Mouse (Mus musculus): ENCODE results near the gene Grin3b. TPM values are rescaled to one million over a fixed set of nuclear protein-coding genes. Genes with fewer than 3 reads are reported as not detected.
A peak's percentile ranks its signal among the peaks of the same experiment; 100 is the strongest.
"Not testable (repeated sequence)": the region's sequence is repeated elsewhere in the genome, so short reads cannot be mapped to it uniquely, and the experiment has no call there.

Gene Grin3b
- polyA plus RNA-seq, 1 experiment from 2014 or later: 0.38 TPM

DNA sequence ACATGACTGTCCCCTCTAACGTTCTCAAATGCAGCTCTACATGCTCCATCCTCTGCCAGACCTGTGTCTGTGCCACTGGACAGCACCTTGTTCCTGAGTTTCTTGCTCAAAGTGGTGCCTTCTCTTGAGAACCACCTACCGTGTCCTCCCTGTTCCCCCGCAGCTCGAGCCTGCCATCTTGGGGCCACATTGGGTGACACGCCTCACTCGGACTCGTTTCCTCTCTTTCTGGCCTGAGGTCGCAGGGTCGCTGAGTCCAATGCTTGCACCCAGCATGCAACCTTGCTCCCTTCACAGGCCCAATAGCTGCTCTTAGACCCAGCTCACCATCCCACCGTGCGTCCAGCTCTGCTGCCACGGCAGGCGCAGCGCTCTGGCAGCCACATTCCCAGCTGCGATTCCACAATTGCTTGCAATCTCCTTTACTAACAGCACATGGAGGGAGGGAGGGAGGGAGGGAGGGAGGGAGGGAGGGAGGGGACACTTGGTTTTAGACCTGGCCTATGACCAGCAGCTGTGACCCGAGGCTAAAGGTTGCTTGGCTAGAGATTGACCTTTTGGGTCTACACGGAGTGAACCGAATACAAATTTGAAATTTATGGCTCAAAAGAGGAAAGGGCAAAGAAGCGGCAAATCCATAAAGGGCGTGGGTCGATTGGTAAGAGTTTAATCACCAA, 12.2 kb upstream of the Grin3b start:
- Histone ChIP-seq H3K9ac (ENCODE audit: low read length) (no peak overlapping the region), H3K4me1 (ENCODE audit: control insufficient read depth, insufficient read depth, low read length) (peaks cover 10% of the 10 kb centered on the region), H3K4me3 (ENCODE audit: low read depth, low read length) (no peak overlapping the region), H3K36me3 (ENCODE audit: control insufficient read depth, insufficient read depth, low read length) (peaks cover 9% of the 10 kb centered on the region), H3K27me3 (ENCODE audit: control insufficient read depth, insufficient read depth, low read length) (no peaks in the 10 kb centered on the region; the same call in 1 of the 2 replicates), H3K27ac (ENCODE audit: low read depth, low read length) (no peak overlapping the region), H3K4me2 (0 out of 2 replicates have a peak overlapping the region, but pooled peaks have one; percentile 10), H3K9me3 (ENCODE audit: control insufficient read depth, low read length) (no peaks in the 10 kb centered on the region)
- WGBS: 12% methylated on average over 21 of the region's 21 CpGs
- ATAC-seq (ENCODE audit: low FRiP score): no peak
- peak; percentile 96 for DNase-seq (ENCODE audit: low spot score, missing footprints)

DNA sequence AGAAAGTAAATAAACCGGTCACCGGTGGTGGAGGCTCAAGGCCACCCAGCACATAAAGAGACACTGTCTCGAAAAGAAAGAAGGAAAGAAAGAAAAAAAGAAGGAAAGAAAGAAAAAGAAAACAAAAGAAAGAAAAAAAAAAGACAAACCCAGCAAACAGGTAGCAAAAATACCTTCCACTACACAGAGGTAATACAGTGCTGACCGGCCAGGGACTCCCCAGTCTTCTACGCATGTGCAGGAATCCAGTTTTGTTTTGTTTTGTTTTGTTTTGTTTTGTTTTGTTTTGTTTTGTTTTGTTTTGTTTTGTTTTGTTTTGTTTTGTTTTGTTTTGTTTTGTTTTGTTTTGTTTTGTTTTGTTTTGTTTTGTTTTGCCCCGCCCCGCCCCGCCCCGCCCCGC, 11.1 kb upstream of the Grin3b start:
- not testable (repeated sequence) for ATAC-seq (ENCODE audit: low FRiP score); H3K27ac ChIP-seq (ENCODE audit: low read depth, low read length); H3K9ac ChIP-seq (ENCODE audit: low read length); H3K36me3 ChIP-seq (ENCODE audit: control insufficient read depth, insufficient read depth, low read length); H3K4me3 ChIP-seq (ENCODE audit: low read depth, low read length); H3K27me3 ChIP-seq (ENCODE audit: control insufficient read depth, insufficient read depth, low read length); DNase-seq (ENCODE audit: low spot score, missing footprints); H3K9me3 ChIP-seq (ENCODE audit: control insufficient read depth, low read length)
- WGBS: 37% methylated on average over 10 of the region's 10 CpGs
- H3K4me1 ChIP-seq (ENCODE audit: control insufficient read depth, insufficient read depth, low read length): peaks cover 10% of the 10 kb centered on the region
- H3K4me2 ChIP-seq: peak overlapping the region; percentile 20

- ATAC-seq (ENCODE audit: low FRiP score): peak; percentile 97
- Histone ChIP-seq H3K4me3 (ENCODE audit: low read depth, low read length) (peak within 1 kb of the TSS; percentile 94), H3K27me3 (ENCODE audit: control insufficient read depth, insufficient read depth, low read length) (no peaks in the 10 kb centered on the region; the same call in 1 of the 2 replicates), H3K9ac (ENCODE audit: low read length) (peak within 1 kb of the TSS; percentile 86), H3K9me3 (ENCODE audit: control insufficient read depth, low read length) (no peaks in the 10 kb centered on the region), H3K4me2 (peak within 1 kb of the TSS; percentile 81), H3K27ac (ENCODE audit: low read depth, low read length) (no peak within 1 kb of the TSS), H3K36me3 (ENCODE audit: control insufficient read depth, insufficient read depth, low read length) (peaks cover 15% of the 10 kb centered on the region), H3K4me1 (ENCODE audit: control insufficient read depth, insufficient read depth, low read length) (peaks cover 10% of the 10 kb centered on the region)
- WGBS: under 1% methylated on average over 61 of the region's 61 CpGs
- DNase-seq (ENCODE audit: low spot score, missing footprints): peak; percentile 100
Observed at GRCm38 (mm10) chr10:79959847-79960601, 10.5 kb upstream of the Grin3b start, which contains the start of gene Wdr18. TSS of gene Wdr18 (plus strand) at chr10:79960152.

GRCm38 (mm10) chr10:79960671-79961294, 9.7 kb upstream of the Grin3b start:
- Histone ChIP-seq H3K36me3 (ENCODE audit: control insufficient read depth, insufficient read depth, low read length) (peaks cover 20% of the 10 kb centered on the region), H3K9ac (ENCODE audit: low read length) (peak overlapping the region; percentile 86), H3K27ac (ENCODE audit: low read depth, low read length) (no peak overlapping the region), H3K27me3 (ENCODE audit: control insufficient read depth, insufficient read depth, low read length) (no peaks in the 10 kb centered on the region), H3K4me3 (ENCODE audit: low read depth, low read length) (peak overlapping the region; percentile 94), H3K9me3 (ENCODE audit: control insufficient read depth, low read length) (no peaks in the 10 kb centered on the region), H3K4me2 (peak overlapping the region; percentile 81), H3K4me1 (ENCODE audit: control insufficient read depth, insufficient read depth, low read length) (peaks cover 10% of the 10 kb centered on the region)
- ATAC-seq (ENCODE audit: low FRiP score) (no peak), DNase-seq (ENCODE audit: low spot score, missing footprints) (no peak)
- WGBS: 20% methylated on average over 10 of the region's 10 CpGs

GRCm38 (mm10) chr10:79964727-79965126, 5.8 kb upstream of the Grin3b start:
- ATAC-seq (ENCODE audit: low FRiP score) (no peak), DNase-seq (ENCODE audit: low spot score, missing footprints) (no peak)
- no peak overlapping the region for H3K27ac ChIP-seq (ENCODE audit: low read depth, low read length)
- H3K4me2 ChIP-seq: no peak overlapping the region
- 95% methylated on average over 7 of the region's 7 CpGs for WGBS
- H3K4me3 ChIP-seq (ENCODE audit: low read depth, low read length): no peak overlapping the region
- H3K9ac ChIP-seq (ENCODE audit: low read length): no peak overlapping the region
- H3K4me1 ChIP-seq (ENCODE audit: control insufficient read depth, insufficient read depth, low read length): peaks cover 8% of the 10 kb centered on the region
- peaks cover 25% of the 10 kb centered on the region for H3K36me3 ChIP-seq (ENCODE audit: control insufficient read depth, insufficient read depth, low read length)
- peaks cover 5% of the 10 kb centered on the region; the same call in 1 of the 2 replicates for H3K27me3 ChIP-seq (ENCODE audit: control insufficient read depth, insufficient read depth, low read length)
- H3K9me3 ChIP-seq (ENCODE audit: control insufficient read depth, low read length): no peaks in the 10 kb centered on the region

- Histone ChIP-seq H3K27me3 (ENCODE audit: control insufficient read depth, insufficient read depth, low read length) (peaks cover 7% of the 10 kb centered on the region; the same call in 1 of the 2 replicates), H3K9ac (ENCODE audit: low read length) (no peak overlapping the region), H3K9me3 (ENCODE audit: control insufficient read depth, low read length) (no peaks in the 10 kb centered on the region), H3K4me2 (no peak overlapping the region), H3K27ac (ENCODE audit: low read depth, low read length) (no peak overlapping the region), H3K4me3 (ENCODE audit: low read depth, low read length) (no peak overlapping the region), H3K36me3 (ENCODE audit: control insufficient read depth, insufficient read depth, low read length) (peaks cover 25% of the 10 kb centered on the region), H3K4me1 (ENCODE audit: control insufficient read depth, insufficient read depth, low read length) (peaks cover 8% of the 10 kb centered on the region)
- DNase-seq (ENCODE audit: low spot score, missing footprints) (no peak), ATAC-seq (ENCODE audit: low FRiP score) (no peak)
- 87% methylated on average over 5 of the region's 5 CpGs for WGBS
Observed at GRCm38 (mm10) chr10:79965325-79965724, 5.2 kb upstream of the Grin3b start.

- ATAC-seq (ENCODE audit: low FRiP score) (no peak), DNase-seq (ENCODE audit: low spot score, missing footprints) (no peak)
- Histone ChIP-seq H3K27me3 (ENCODE audit: control insufficient read depth, insufficient read depth, low read length) (peaks cover 22% of the 10 kb centered on the region), H3K4me3 (ENCODE audit: low read depth, low read length) (no peak overlapping the region), H3K36me3 (ENCODE audit: control insufficient read depth, insufficient read depth, low read length) (peaks cover 21% of the 10 kb centered on the region), H3K4me2 (no peak overlapping the region), H3K27ac (ENCODE audit: low read depth, low read length) (no peak overlapping the region), H3K4me1 (ENCODE audit: control insufficient read depth, insufficient read depth, low read length) (peaks cover 4% of the 10 kb centered on the region; the same call in 1 of the 2 replicates), H3K9me3 (ENCODE audit: control insufficient read depth, low read length) (no peaks in the 10 kb centered on the region), H3K9ac (ENCODE audit: low read length) (no peak overlapping the region)
- 96% methylated on average over 5 of the region's 5 CpGs for WGBS
Observed at GRCm38 (mm10) chr10:79966886-79967400, 3.6 kb upstream of the Grin3b start.

DNA sequence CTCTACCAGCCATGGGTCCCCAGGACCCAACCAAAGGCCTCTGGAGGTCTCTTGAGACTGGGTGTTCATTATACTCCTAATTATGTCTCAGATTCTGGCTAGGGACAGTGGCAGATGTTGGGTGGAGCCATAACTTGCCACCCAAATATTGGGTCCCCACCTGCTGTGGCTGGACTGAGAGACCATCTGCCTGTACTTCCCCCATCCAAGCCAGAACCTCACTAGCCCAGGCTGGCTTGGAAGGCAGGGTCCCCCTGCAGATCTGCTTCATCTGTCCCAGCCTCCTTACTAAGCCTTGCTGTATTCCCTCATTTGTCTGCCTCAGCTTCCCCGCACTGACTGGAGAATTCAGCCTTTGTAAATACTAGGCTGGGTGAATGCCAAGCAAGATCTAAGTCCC, 2.3 kb upstream of the Grin3b start:
- DNase-seq (ENCODE audit: low spot score, missing footprints): no peak
- Histone ChIP-seq H3K4me3 (ENCODE audit: low read depth, low read length) (no peak overlapping the region), H3K36me3 (ENCODE audit: control insufficient read depth, insufficient read depth, low read length) (peaks cover 16% of the 10 kb centered on the region), H3K27me3 (ENCODE audit: control insufficient read depth, insufficient read depth, low read length) (peaks cover 23% of the 10 kb centered on the region), H3K9me3 (ENCODE audit: control insufficient read depth, low read length) (no peaks in the 10 kb centered on the region), H3K9ac (ENCODE audit: low read length) (no peak overlapping the region), H3K4me2 (no peak overlapping the region), H3K27ac (ENCODE audit: low read depth, low read length) (no peak overlapping the region), H3K4me1 (ENCODE audit: control insufficient read depth, insufficient read depth, low read length) (peaks cover 4% of the 10 kb centered on the region; the same call in 1 of the 2 replicates)
- ATAC-seq (ENCODE audit: low FRiP score): no peak
- WGBS: 96% methylated on average over 1 of the region's 1 CpGs
